Mouse (Mus musculus) Patski (cell line): Measurements from ENCODE around the gene Nat8f6. TPM values are rescaled to one million over a fixed set of nuclear protein-coding genes. Genes with fewer than 3 reads are reported as not detected.
"Not testable (repeated sequence)": the region's sequence is repeated elsewhere in the genome, so short reads cannot be mapped to it uniquely, and the experiment has no call there.

ENCODE experiments used
- ATAC-seq: fragments of 100-300 bp; one replicate; pipeline ENCODE4 v1.8.0; 2021
- CTCF ChIA-PET: fragments of 350-600 bp; sonication (Branson Sonifier 250); formaldehyde crosslinking; loops from one replicate; lab custom pipeline; 2022; ENCODE audit warnings: inconsistent platforms; lab: Charles Lee
- POLR2A ChIA-PET: fragments of 350-600 bp; sonication (Branson Sonifier 250); formaldehyde crosslinking; loops from one replicate; lab custom pipeline; 2022; ENCODE audit warnings: antibody characterized with exemption, inconsistent platforms; lab: Charles Lee
- DNase-seq: peaks from one replicate; pipeline ENCODE4 v3.0.0-alpha.2; 2011; ENCODE audit warnings: low read depth, low spot score
- H3K27me3 ChIP-seq: fragments of 371-371 bp; one replicate; pipeline ENCODE4 v1.5.1; 2021
- CTCF ChIP-seq: fragments of 100-300 bp; IDR thresholded peaks from one replicate; pipeline ENCODE4 v1.5.1; 2021
- in situ Hi-C: fragments of 300-500 bp; cut with MboI; formaldehyde crosslinking; loops from 3 replicates; pipeline ENCODE4 v1.11.1; 2018; ENCODE audit warnings: low pct_unique_long_range_greater_than_20kb, mixed read lengths
- polyA plus RNA-seq: library from polyadenylated mRNA; unstranded; gene quantifications from one replicate; pipeline ENCODE4 v1.2.3, GENCODE M21; 2021

Nat8f6 gene
- polyA plus RNA-seq, 1 experiment from 2014 or later = 0.64 TPM

DNA sequence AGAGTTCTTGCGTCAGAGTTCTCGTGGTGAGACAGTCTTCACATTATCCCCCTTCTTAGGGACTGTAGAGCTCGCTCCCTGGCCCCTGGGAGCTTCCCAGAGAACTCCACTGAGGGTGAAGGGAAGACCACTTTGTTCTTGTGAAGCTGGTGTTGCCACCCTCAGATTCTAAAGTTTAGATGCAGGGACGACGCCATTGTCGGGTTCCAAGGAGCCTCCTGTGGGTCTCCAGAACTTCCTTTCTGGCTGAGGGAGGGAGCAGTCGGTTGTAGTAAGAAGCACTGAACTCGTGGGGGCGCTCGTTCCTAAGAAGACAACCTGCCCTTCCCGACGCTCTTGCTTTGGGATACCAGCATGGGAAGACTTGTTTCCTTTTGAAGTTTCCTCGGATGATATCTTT, 55.2 kb downstream of the Nat8f6 start, which contains the start of gene Nat8f3:
Gene Nat8f3, minus strand, starts transcription at position 223 of the 400 bp plus-strand sequence.
- ATAC-seq, POLR2A ChIA-PET, CTCF ChIA-PET, in situ Hi-C loops, H3K27me3 ChIP-seq: not testable (repeated sequence)
- peak; percentile 45 for TF ChIP-seq CTCF
- peak; percentile 2 for DNase-seq

DNA sequence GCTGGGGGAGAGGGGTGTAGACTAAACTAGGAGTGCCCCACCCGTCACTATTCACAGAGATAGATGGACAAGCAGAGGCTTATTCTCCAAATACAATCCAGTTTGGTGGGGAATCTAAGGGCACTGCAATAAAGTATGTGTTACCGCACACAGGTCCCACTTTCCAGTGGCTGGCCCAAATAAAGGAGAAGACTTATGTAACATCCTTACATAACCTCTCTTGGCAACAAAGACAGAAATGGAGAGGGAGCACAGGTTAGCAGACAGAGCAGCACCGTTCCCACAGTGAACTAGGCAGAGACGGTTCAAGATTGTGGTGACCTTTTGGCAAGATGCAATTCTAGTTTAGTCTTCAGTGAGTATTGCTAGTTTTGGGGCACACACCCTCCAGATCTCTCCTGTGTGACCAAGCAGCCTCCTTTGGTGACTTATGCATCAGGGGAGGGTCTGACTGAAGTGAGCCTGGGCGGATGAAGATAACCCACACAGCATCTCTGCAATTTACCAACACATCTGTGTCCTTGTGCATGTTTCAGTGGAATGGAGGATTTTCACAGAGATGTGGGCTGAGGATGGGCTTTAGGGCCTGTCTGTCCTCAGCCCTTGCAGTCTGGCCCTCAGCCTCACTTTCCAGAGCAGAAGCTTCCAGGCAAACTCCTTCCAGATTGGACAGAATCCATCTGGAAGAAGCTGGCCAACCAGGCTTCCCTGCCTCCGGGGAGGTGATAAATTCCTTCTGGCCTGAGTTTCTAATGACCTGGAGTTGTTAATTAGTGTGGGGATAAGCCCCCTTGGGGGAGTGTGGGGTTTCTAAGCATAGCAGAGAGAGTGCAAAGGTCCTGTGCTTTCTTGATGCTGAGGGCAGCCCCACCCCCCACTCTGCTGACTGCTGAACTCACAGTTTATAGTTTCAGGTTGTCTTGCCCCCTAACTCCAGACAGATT, 57.4 kb downstream of the Nat8f6 start:
- ATAC-seq, in situ Hi-C loops, CTCF ChIA-PET, DNase-seq, POLR2A ChIA-PET, H3K27me3 ChIP-seq: not testable (repeated sequence)

DNA sequence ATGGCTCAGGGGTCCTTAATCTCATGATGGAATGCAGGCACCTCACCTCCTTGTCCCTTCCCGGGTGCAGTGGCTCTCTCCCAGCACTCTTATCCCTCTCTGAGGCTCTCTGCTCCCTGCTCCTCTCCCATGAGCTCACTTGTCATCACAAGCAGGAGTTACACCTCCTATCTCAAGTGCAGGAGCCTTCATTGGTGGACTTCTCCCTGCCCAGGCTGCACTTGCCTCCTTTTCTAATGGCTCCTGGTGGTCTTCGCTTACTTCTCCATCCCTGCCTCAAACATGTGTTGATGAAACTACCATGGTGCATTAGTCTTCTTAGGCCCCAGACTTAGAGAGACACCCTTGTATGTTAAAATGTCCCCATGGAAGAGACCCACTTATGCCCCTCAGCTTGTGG, 58.1 kb downstream of the Nat8f6 start:
- CTCF ChIA-PET, in situ Hi-C loops, H3K27me3 ChIP-seq, DNase-seq, ATAC-seq, POLR2A ChIA-PET: not testable (repeated sequence)

Other genes starting within 250 kb of the Nat8f6 start
- 5.4 TPM for gene Alms1, start 233.4 kb downstream of the Nat8f6 start, polyA plus RNA-seq
- gene Nat8f7, start 107.7 kb downstream of the Nat8f6 start, polyA plus RNA-seq = 0.24 TPM
- 2.2 TPM for gene Nat8f3, start 55.2 kb downstream of the Nat8f6 start, polyA plus RNA-seq
- gene Nat8f5, start within 50 bp of the Nat8f6 start, polyA plus RNA-seq = not detected
- gene Nat8, start 11.1 kb upstream of the Nat8f6 start, polyA plus RNA-seq = 0.22 TPM
- gene Nat8f2, start 48.2 kb upstream of the Nat8f6 start, polyA plus RNA-seq = 0.01 TPM
- gene Nat8f4, start 83.9 kb upstream of the Nat8f6 start, polyA plus RNA-seq = 0.27 TPM
- 37.6 TPM for gene Tprkb, start 90.9 kb upstream of the Nat8f6 start, polyA plus RNA-seq
- 8.3 TPM for gene Nat8f1, start 94.7 kb upstream of the Nat8f6 start, polyA plus RNA-seq
- gene Dusp11, start 140.7 kb upstream of the Nat8f6 start, polyA plus RNA-seq = 50.1 TPM
- not detected for gene Figla, start 195.2 kb upstream of the Nat8f6 start, polyA plus RNA-seq
- 0.03 TPM for gene Add2, start 207.7 kb upstream of the Nat8f6 start, polyA plus RNA-seq